Mouse (Mus musculus): Measurements from ENCODE around the gene Zc3h12a. TPM values are rescaled to one million over a fixed set of nuclear protein-coding genes. Genes with fewer than 3 reads are reported as not detected.

Zc3h12a gene
- total and polyA plus RNA-seq, 3 experiments = 1.0 to 3.8 (median 1.2) TPM

DNA sequence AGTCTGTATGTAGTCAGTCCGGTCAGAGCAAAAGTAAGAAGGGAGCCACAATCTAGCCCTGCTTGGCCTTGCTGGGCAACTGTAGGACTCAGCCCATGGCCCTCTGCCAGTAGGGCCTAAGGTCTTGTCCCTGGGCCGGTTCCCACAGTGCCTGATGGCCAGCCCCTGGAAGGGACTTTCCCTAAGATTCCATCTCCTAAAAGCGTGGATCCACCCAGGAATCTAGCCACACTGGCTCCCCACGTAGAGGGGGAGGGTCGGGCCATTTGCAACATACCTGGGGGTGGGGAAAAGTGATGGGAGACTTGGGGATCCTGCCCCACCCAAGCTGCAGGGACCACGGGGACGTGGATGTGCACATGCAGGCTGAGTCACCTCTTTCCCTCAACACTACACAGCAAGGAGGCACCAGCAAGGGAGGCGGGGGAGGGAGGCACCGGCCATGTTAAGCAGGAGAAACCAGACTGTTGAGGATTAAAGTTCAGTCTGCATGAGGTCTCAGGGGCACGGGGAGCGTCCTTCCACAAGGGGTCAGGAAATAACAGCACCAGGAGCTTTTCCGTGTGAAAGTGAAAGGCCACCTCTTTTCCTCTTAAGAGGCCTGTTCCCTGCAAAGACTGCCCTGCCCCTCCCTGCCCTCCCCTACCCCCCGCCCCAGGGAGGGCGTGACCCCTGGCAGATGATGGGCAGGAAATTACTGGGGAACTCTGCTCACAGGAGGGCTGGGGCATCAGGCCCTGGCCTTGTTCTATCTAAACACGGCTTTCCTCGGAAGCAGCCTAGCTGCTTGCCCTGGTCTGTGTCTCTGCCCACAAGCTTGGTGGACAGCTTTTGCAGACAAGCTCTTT lies 5.0 kb downstream of the Zc3h12a start:
- no peaks in the 10 kb centered on the region for H3K27me3 ChIP-seq (ENCODE audit: insufficient read depth, low read length)
- ATAC-seq (ENCODE audit: extremely low read depth, insufficient number of reproducible peaks, low FRiP score, poor library complexity, severe bottlenecking) (peak; percentile 29; the same call in 1 of the 2 replicates), DNase-seq (ENCODE audit: low spot score) (peak; percentile 59)
- peak overlapping the region; percentile 58; the same call in 1 of the 2 replicates for H3K4me3 ChIP-seq (ENCODE audit: low read depth, low read length)
- no peaks in the 10 kb centered on the region for H3K9me3 ChIP-seq (replicated peaks)
- H3K36me3 ChIP-seq (replicated peaks) = peaks cover 68% of the 10 kb centered on the region
- TF ChIP-seq CTCF (IDR thresholded peaks at IDR 0.05; ENCODE audit: low read depth, low read length) (no peak), GATA2 (IDR thresholded peaks at IDR 0.05; ENCODE audit: borderline replicate concordance, low read depth, low read length) (no peak), TAL1 (conservative IDR thresholded peaks at IDR 0.05; ENCODE audit: low read depth, low read length) (no peak), POLR2AphosphoS5 (IDR thresholded peaks at IDR 0.05; ENCODE audit: insufficient replicate concordance, low read depth, low read length) (no peak), GATA1 (IDR thresholded peaks at IDR 0.05; ENCODE audit: borderline replicate concordance, low read length) (no peak)
- H3K4me1 ChIP-seq (ENCODE audit: insufficient read depth, low read depth, low read length) = peaks cover 53% of the 10 kb centered on the region

GRCm38 (mm10) chr4:125119721-125120120 lies 7.9 kb downstream of the Zc3h12a start:
- Histone ChIP-seq H3K4me1 (ENCODE audit: insufficient read depth, low read depth, low read length) (peaks cover 58% of the 10 kb centered on the region), H3K9me3 (replicated peaks) (no peaks in the 10 kb centered on the region), H3K36me3 (replicated peaks) (peaks cover 59% of the 10 kb centered on the region), H3K4me3 (ENCODE audit: low read depth, low read length) (no peak overlapping the region), H3K27me3 (ENCODE audit: insufficient read depth, low read length) (no peaks in the 10 kb centered on the region)
- ATAC-seq (ENCODE audit: extremely low read depth, insufficient number of reproducible peaks, low FRiP score, poor library complexity, severe bottlenecking) = no peak
- no peak for TF ChIP-seq GATA2 (IDR thresholded peaks at IDR 0.05; ENCODE audit: borderline replicate concordance, low read depth, low read length)
- TF ChIP-seq CTCF (IDR thresholded peaks at IDR 0.05; ENCODE audit: low read depth, low read length) = no peak
- TF ChIP-seq GATA1 (IDR thresholded peaks at IDR 0.05; ENCODE audit: borderline replicate concordance, low read length) = no peak
- TF ChIP-seq POLR2AphosphoS5 (IDR thresholded peaks at IDR 0.05; ENCODE audit: insufficient replicate concordance, low read depth, low read length) = no peak
- no peak for TF ChIP-seq TAL1 (conservative IDR thresholded peaks at IDR 0.05; ENCODE audit: low read depth, low read length)
- no peak for DNase-seq (ENCODE audit: low spot score)

GRCm38 (mm10) chr4:125119070-125119469 lies 8.6 kb downstream of the Zc3h12a start:
- H3K9me3 ChIP-seq (replicated peaks) = no peaks in the 10 kb centered on the region
- peaks cover 55% of the 10 kb centered on the region for H3K4me1 ChIP-seq (ENCODE audit: insufficient read depth, low read depth, low read length)
- TF ChIP-seq GATA1 (IDR thresholded peaks at IDR 0.05; ENCODE audit: borderline replicate concordance, low read length) (no peak), CTCF (IDR thresholded peaks at IDR 0.05; ENCODE audit: low read depth, low read length) (no peak), POLR2AphosphoS5 (IDR thresholded peaks at IDR 0.05; ENCODE audit: insufficient replicate concordance, low read depth, low read length) (no peak), GATA2 (IDR thresholded peaks at IDR 0.05; ENCODE audit: borderline replicate concordance, low read depth, low read length) (no peak), TAL1 (conservative IDR thresholded peaks at IDR 0.05; ENCODE audit: low read depth, low read length) (no peak)
- H3K36me3 ChIP-seq (replicated peaks) = peaks cover 59% of the 10 kb centered on the region
- H3K4me3 ChIP-seq (ENCODE audit: low read depth, low read length) = no peak overlapping the region
- DNase-seq (ENCODE audit: low spot score) (no peak), ATAC-seq (ENCODE audit: extremely low read depth, insufficient number of reproducible peaks, low FRiP score, poor library complexity, severe bottlenecking) (no peak)
- H3K27me3 ChIP-seq (ENCODE audit: insufficient read depth, low read length) = no peaks in the 10 kb centered on the region

GRCm38 (mm10) chr4:125117902-125118320 lies 9.7 kb downstream of the Zc3h12a start:
- ATAC-seq (ENCODE audit: extremely low read depth, insufficient number of reproducible peaks, low FRiP score, poor library complexity, severe bottlenecking) (peak; percentile 29; the same call in 1 of the 2 replicates), DNase-seq (ENCODE audit: low spot score) (peak; percentile 56)
- H3K36me3 ChIP-seq (replicated peaks) = peaks cover 59% of the 10 kb centered on the region
- peaks cover 46% of the 10 kb centered on the region for H3K4me1 ChIP-seq (ENCODE audit: insufficient read depth, low read depth, low read length)
- no peaks in the 10 kb centered on the region for H3K9me3 ChIP-seq (replicated peaks)
- H3K4me3 ChIP-seq (ENCODE audit: low read depth, low read length) = no peak overlapping the region
- no peak for TF ChIP-seq CTCF (IDR thresholded peaks at IDR 0.05; ENCODE audit: low read depth, low read length)
- no peak for TF ChIP-seq TAL1 (conservative IDR thresholded peaks at IDR 0.05; ENCODE audit: low read depth, low read length)
- no peak for TF ChIP-seq GATA2 (IDR thresholded peaks at IDR 0.05; ENCODE audit: borderline replicate concordance, low read depth, low read length)
- no peak for TF ChIP-seq GATA1 (IDR thresholded peaks at IDR 0.05; ENCODE audit: borderline replicate concordance, low read length)
- TF ChIP-seq POLR2AphosphoS5 (IDR thresholded peaks at IDR 0.05; ENCODE audit: insufficient replicate concordance, low read depth, low read length) = no peak
- H3K27me3 ChIP-seq (ENCODE audit: insufficient read depth, low read length) = no peaks in the 10 kb centered on the region

GRCm38 (mm10) chr4:125116929-125117328 lies 10.7 kb downstream of the Zc3h12a start:
- H3K27me3 ChIP-seq (ENCODE audit: insufficient read depth, low read length) = no peaks in the 10 kb centered on the region
- no peaks in the 10 kb centered on the region for H3K9me3 ChIP-seq (replicated peaks)
- ATAC-seq (ENCODE audit: extremely low read depth, insufficient number of reproducible peaks, low FRiP score, poor library complexity, severe bottlenecking) (no peak), DNase-seq (ENCODE audit: low spot score) (no peak)
- peaks cover 37% of the 10 kb centered on the region for H3K4me1 ChIP-seq (ENCODE audit: insufficient read depth, low read depth, low read length)
- no peak overlapping the region for H3K4me3 ChIP-seq (ENCODE audit: low read depth, low read length)
- peaks cover 61% of the 10 kb centered on the region for H3K36me3 ChIP-seq (replicated peaks)
- TF ChIP-seq TAL1 (conservative IDR thresholded peaks at IDR 0.05; ENCODE audit: low read depth, low read length) (no peak), POLR2AphosphoS5 (IDR thresholded peaks at IDR 0.05; ENCODE audit: insufficient replicate concordance, low read depth, low read length) (no peak), GATA2 (IDR thresholded peaks at IDR 0.05; ENCODE audit: borderline replicate concordance, low read depth, low read length) (no peak), GATA1 (IDR thresholded peaks at IDR 0.05; ENCODE audit: borderline replicate concordance, low read length) (no peak), CTCF (IDR thresholded peaks at IDR 0.05; ENCODE audit: low read depth, low read length) (no peak)
